Mouse (Mus musculus): ENCODE results near the gene Zfp287.
"Not testable (repeated sequence)": the region's sequence is repeated elsewhere in the genome, so short reads cannot be mapped to it uniquely, and the experiment has no call there.

The Zfp287 gene

GRCm38 (mm10) chr11:62731311-62732021 is at the start of gene Zfp287:
TSS of gene Zfp287 (minus strand) at chr11:62731905.
- peak; percentile 92 for DNase-seq (ENCODE audit: low read depth, low spot score)

GRCm38 (mm10) chr11:62776510-62776909 is 44.8 kb upstream of the Zfp287 start:
- DNase-seq (ENCODE audit: low read depth, low spot score): no peak

GRCm38 (mm10) chr11:62760755-62761457 is 29.2 kb upstream of the Zfp287 start:
- DNase-seq (ENCODE audit: low read depth, low spot score): no peak

- no peak for DNase-seq (ENCODE audit: low read depth, low spot score)
Observed at GRCm38 (mm10) chr11:62758491-62758890, 26.8 kb upstream of the Zfp287 start.

- peak; percentile 86 for DNase-seq (ENCODE audit: low read depth, low spot score)
Observed at GRCm38 (mm10) chr11:62757906-62758305, 26.2 kb upstream of the Zfp287 start.

GRCm38 (mm10) chr11:62757143-62757507 is 25.4 kb upstream of the Zfp287 start:
- no peak for DNase-seq (ENCODE audit: low read depth, low spot score)

GRCm38 (mm10) chr11:62756456-62757142 is 24.9 kb upstream of the Zfp287 start:
- DNase-seq (ENCODE audit: low read depth, low spot score): peak; percentile 98

- DNase-seq (ENCODE audit: low read depth, low spot score): no peak
Observed at GRCm38 (mm10) chr11:62752780-62753179, 21.1 kb upstream of the Zfp287 start, which contains the start of gene Gm10428. TSS of gene Gm10428 (plus strand) at chr11:62753100.

DNA sequence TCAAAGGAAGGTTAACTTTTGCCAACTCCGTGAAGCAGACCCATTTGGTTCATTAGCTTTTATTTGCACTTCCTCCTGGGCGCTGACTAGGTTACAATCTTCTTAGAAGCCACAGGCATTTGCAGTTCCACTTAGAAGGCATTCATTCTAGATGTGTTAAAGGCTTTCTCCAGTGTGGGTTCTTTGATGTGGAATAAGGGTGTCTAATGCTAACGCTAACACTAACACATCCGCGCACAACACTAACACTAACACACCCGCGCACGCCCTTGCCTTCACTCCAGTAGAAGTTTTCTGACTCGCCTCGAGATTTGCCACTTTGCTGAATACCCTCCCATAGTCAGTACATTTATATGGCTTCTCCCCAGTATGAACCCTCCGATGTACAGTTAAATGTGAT is 20.5 kb upstream of the Zfp287 start:
- DNase-seq (ENCODE audit: low read depth, low spot score): no peak

DNA sequence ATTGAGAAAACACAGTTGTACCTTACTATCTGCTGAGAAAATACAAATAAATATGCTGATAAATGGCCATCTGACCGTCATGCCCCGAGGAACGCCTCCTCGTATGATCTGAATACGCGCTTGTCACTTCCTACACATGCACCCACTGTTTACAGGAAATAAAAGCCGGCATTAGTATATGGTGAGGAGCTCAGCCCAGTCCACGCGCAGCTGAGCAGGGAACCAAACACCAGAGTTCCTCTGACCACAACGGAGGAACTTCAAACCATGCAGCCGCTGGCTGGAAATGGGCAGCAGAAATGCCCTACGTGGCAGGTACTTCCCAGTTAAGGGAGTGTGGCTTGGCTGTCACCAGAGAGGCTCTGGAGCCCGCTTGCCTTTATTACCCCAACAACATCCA is 17.7 kb upstream of the Zfp287 start:
- not testable (repeated sequence) for DNase-seq (ENCODE audit: low read depth, low spot score)

GRCm38 (mm10) chr11:62748062-62748461 is 16.4 kb upstream of the Zfp287 start:
- no peak for DNase-seq (ENCODE audit: low read depth, low spot score)

DNA sequence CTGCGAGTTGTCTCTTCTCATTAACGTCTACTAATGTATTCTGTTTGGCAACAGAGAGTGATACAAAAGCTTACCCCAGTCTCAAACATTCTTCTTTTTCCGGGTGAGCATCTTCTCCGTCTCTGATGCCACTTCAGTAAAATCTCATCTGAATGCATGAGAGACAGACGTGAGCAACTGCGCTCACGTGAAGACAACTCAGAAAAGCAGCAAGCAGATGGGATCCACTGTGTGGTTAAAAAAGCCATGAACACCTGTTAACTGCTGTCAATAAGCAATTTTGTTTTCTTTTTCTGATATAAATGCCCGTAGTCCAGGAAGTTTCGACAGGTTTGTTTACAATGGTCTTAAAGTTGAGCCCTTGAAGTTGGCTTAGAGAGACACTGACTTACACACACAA is 15.5 kb upstream of the Zfp287 start:
- DNase-seq (ENCODE audit: low read depth, low spot score): no peak

- peak; percentile 78 for DNase-seq (ENCODE audit: low read depth, low spot score)
Observed at GRCm38 (mm10) chr11:62746001-62746533, 14.4 kb upstream of the Zfp287 start.

GRCm38 (mm10) chr11:62744103-62744502 is 12.4 kb upstream of the Zfp287 start:
- DNase-seq (ENCODE audit: low read depth, low spot score): peak; percentile 71

- DNase-seq (ENCODE audit: low read depth, low spot score): no peak
Observed at GRCm38 (mm10) chr11:62742261-62742957, 10.7 kb upstream of the Zfp287 start.

DNA sequence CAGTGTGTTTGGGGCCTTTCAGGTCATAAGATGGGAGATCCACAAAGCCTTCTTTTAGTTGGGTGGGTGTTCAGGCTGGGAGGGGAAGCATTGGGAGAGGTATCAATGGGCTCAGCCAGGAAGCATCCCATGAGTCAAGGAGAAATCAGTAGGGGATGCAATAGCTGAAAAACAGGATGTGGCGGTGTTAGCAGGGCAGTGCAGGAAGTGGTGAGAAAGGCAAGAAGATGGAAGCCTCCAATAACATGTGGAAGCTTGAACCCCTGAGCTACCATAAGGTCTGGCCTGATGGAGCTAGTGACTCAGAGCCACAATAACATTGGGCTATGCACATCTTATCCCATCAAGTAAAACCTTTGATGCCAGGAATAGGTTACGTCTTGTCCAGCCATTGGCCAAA is 9.5 kb upstream of the Zfp287 start:
- DNase-seq (ENCODE audit: low read depth, low spot score): no peak

DNA sequence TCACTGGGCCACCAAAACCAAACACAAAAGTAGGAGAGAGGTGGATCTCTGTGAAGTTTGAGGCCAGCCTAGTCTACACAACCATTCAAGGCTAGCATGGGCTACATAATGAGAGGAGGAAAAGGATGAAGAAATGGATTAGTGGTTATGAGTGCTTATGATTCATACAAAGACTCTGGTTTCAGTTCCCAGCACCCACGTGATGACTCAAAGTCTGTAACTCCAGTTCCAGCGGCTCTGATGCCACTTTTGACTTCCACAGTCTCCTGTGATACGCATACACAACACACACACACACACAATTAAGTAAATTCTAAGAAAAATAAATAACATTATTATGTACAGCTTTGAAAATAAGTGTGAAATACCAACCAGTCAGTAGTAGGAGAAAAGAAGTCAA is 960 bp upstream of the Zfp287 start:
- no peak for DNase-seq (ENCODE audit: low read depth, low spot score)

GRCm38 (mm10) chr11:62732022-62732387 is 300 bp upstream of the Zfp287 start:
- DNase-seq (ENCODE audit: low read depth, low spot score): no peak

GRCm38 (mm10) chr11:62728276-62728675 is 3.4 kb downstream of the Zfp287 start:
- DNase-seq (ENCODE audit: low read depth, low spot score): no peak

DNA sequence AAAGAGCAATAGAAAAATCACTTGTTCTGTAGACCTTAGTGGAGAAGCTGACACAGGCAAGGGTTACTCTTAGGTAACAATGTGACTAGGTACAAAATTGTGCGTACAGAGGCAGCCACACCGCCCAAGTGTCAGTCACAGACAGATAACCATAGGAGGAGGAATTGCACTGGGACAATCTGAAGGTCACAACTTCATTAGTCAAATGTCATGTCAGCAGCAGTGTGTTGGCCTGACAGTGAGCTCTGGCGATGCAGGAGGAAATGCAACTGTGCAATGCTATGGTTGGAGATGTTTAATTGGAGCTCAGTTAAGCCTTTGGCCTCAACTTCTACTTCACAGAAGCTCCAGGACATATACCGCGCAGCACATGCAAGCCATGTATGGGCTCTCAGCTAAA is 21.0 kb downstream of the Zfp287 start:
- DNase-seq (ENCODE audit: low read depth, low spot score): no peak

GRCm38 (mm10) chr11:62708252-62708651 is 23.5 kb downstream of the Zfp287 start:
- no peak for DNase-seq (ENCODE audit: low read depth, low spot score)

DNA sequence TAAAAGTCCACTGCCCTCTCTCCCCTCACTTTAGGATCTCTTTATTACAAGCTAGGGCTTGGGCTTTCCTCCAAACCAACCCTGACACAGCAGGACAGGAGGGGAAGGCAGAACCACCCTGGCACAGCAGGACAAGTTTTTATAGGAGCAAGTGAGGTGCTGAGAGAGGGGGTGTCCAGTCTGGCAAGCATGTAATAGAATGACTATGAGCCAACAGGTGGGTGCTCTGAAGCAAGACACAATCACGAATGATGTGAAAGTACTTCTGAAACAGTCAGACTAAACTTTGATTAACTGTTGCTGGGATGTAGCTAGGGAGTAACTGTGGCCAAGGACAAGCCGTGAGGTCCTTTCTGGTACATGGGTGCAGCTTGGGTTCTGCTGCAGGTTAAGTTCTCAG is 25.6 kb downstream of the Zfp287 start:
- DNase-seq (ENCODE audit: low read depth, low spot score): no peak

Measured in R1 (cell line).